Mouse (Mus musculus) T-cell, adult 2 months (primary cell): ENCODE data around the gene Ric3.
"Not testable (repeated sequence)": the region's sequence is repeated elsewhere in the genome, so short reads cannot be mapped to it uniquely, and the experiment has no call there.

Experiments
- DNase-seq: peaks from one replicate; pipeline ENCODE4 v3.0.0; 2022; ENCODE audit warnings: low spot score

Gene Ric3

GRCm38 (mm10) chr7:109083113-109083812, at the start of gene Ric3:
Gene Ric3, minus strand, starts transcription at chr7:109083331.
- DNase-seq: no peak

DNA sequence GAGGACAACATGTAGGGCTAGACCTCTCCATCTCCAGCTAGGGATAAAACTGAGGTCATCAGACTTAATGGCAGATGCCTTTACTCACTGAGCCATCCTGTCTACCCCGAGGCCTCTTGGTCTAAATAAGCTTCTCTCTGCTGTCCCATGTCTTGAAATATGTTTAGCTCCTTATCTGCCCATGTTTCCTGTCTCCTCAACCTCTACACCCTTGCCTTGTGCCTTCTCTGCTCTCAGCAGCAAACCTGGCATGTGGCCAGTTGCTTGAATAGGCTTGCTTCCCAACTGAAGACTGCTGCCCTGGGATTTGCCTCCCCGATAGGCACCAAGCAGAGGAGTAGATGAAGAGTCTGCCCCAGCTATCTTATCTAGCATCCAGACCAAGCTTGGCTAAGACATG, 48.4 kb upstream of the Ric3 start:
- DNase-seq: no peak

GRCm38 (mm10) chr7:109129946-109130686, 47.0 kb upstream of the Ric3 start:
- no peak for DNase-seq

- no peak for DNase-seq
Observed at GRCm38 (mm10) chr7:109129442-109129841, 46.3 kb upstream of the Ric3 start.

DNA sequence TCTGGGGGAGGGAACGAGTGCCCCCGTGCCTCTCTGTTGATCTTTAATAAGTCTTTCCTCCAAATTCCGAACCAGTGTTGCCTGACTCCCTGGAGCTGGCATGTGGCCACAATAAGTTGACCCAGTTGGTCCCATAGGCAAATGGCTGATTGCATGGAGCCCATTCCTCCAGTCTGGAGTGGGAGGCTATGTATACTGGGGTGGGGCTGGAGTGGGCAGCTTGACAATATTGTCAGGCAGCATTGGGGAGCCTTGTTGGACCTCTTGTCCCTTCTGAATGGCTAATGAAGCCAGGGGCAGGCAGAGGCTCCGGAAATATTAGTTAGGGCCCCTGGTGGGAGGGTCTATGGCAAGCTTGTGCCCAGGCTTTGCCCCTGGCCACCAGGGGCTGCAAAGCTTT, 32.8 kb upstream of the Ric3 start:
- DNase-seq: no peak

GRCm38 (mm10) chr7:109115488-109115887, 32.4 kb upstream of the Ric3 start:
- DNase-seq: not testable (repeated sequence)

DNA sequence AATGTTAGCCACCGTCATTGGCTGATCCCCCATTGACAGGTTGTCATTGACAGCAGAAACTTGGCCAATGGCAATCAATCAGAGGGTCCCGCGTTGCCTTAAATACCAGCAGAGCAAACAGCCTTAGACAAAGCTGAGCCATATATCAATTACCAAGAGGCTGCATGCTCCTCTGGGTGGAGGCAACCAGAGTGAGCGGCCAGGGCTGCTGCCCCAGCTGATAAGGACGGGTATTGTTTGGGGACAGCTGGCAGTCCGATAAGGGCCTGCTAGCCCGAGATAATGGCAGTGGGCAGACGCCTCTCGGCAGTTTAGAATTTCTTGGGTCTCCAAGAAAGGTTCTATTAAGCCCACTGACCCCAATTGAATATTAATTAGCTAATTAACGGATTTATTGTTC, 31.8 kb upstream of the Ric3 start:
- DNase-seq: no peak

- no peak for DNase-seq
Observed at GRCm38 (mm10) chr7:109111000-109111399, 27.9 kb upstream of the Ric3 start.

- no peak for DNase-seq
Observed at GRCm38 (mm10) chr7:109104894-109105293, 21.8 kb upstream of the Ric3 start.

- DNase-seq: no peak
Observed at GRCm38 (mm10) chr7:109101167-109101566, 18.0 kb upstream of the Ric3 start.

DNA sequence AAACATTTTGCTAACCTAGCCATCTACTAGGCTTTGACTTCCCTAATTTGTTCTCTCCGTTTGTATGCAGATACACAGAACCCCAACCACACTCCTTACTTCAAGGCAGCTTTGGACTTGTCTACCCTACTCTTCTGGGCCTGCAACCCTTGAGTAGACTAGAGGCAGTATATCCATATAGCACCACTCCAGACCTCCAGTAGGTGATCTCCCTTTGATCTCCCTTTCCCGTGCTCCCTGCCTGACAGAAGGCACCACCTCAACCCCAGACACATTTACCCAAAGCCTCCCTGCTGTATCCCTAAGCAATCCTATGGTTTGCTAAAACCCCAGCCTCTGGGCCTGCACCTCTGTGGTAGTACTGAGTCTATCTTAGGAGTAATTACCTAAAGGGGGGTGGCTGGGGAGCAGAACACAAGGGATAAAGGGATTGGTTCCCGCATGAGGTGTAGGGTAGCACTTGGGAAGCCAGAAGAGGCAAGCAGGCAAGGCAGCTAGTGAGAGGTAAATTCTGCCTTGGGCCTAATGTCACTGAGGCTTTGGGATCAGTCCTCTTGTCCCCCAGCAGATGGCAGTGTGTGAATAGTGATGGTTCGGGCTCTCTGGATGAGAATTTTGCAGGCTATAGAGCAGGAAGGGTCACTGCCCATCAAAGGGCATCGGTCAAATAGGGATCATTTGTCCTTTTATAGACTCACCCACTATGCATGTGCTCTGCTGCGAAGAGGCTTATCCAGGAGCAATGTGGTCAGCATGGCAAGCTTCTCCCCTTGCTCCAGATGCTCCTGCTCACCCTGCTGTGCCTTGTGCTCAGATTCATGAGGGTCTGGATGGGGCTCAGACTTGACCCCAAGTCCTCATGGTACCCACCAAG, 15.3 kb upstream of the Ric3 start:
- no peak for DNase-seq

DNA sequence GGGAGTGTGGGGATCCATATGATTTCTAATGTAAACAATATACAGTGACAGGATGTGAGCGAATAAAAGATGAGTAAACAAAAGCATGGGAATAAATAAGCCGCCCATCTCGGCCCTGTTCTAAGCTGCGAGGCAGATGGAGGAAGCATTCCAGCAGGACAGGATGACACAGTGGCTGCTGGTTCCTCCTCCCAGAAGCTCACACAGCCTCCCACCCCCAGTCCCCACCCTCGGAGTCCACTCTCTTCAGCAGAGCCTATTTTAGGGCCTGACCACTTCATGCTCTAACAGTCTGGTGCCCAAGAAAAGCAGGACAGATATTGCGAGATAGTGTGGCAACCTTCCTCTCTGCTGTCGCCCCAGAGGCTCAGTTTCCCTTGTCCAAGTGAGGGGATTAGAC, 14.1 kb upstream of the Ric3 start:
- no peak for DNase-seq

- DNase-seq: no peak
Observed at GRCm38 (mm10) chr7:109096618-109097017, 13.5 kb upstream of the Ric3 start.

GRCm38 (mm10) chr7:109094294-109094693, 11.2 kb upstream of the Ric3 start:
- DNase-seq: no peak

GRCm38 (mm10) chr7:109091316-109091715, 8.2 kb upstream of the Ric3 start:
- DNase-seq: not testable (repeated sequence)

- DNase-seq: no peak
Observed at GRCm38 (mm10) chr7:109086946-109087345, 3.8 kb upstream of the Ric3 start.

GRCm38 (mm10) chr7:109083813-109084184, 668 bp upstream of the Ric3 start:
- DNase-seq: no peak

DNA sequence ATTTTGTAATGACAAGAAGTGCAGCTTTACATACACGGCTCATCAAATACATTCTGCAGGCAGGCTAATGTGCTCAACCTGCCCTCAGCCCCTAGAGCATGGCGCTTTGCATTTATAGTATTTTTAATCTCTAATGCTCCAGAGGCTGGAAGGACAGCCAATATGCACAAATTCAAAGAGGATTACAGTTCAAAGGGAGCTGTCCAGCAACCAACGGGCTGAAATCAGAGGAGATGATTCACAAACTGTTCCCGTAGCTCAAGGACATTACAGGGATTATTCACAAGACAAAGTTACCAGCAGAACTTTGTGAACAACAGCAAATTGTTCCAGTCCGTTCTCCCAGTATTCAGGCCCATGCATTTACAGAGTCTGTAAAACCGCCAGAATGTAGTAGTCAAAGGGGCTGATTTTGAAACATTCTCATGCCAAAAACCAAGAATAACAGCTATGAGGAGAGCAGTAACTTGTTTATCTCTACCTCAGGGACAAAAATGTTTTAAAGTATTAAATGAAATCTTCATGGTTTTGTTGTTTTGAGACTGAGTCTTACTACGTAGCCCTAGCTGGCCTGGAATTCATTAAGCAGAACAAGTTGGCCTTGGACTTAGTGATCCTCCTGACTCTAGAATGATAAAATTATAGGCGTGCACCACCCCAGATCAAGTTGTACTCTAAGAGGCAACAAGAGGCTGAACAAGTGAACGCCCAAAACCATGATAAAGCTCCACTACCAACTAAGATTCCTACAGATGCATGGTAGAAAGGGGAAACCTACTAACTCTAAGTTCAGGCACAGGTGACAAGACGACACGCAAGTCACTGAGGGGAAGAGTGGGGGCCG, 640 bp downstream of the Ric3 start:
- no peak for DNase-seq

DNA sequence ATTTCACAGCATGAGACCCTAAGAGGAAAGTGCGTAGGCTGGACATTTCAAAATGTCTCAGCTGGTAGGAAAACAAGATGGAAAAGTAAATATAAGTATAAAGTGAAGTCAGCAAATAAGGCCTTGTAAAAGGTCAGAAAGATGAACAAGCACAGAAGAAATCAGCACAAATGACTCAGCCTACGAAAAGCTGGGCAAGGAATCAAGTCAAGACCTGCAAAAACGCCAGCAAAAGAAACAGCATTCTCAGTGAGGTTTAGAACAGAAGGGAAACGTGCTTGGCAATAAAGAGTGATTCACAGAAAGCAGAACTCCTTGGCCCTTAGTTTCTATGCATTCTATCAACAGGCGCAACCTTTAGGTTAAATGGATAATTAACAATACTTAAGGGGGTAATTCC, 10.8 kb downstream of the Ric3 start:
- DNase-seq: no peak

DNA sequence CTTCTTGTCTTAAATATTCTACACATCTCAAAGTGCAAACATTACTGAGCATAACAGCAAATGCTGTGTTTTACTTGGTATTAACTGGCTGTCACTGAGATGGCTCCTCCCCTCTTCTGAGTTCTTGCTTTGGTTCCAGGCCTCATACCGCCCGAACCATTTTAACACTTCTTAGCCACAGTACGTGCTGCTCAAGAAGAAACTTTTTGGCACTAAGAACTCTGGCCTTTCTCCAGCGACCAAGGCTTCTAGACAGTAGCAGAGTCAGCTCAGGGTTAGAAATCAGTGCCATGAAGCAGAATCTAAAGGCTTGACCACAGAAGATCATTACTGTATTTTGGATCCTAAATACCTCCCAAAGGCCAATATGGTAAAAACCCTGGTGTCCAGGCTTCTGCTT, 13.5 kb downstream of the Ric3 start:
- no peak for DNase-seq

DNA sequence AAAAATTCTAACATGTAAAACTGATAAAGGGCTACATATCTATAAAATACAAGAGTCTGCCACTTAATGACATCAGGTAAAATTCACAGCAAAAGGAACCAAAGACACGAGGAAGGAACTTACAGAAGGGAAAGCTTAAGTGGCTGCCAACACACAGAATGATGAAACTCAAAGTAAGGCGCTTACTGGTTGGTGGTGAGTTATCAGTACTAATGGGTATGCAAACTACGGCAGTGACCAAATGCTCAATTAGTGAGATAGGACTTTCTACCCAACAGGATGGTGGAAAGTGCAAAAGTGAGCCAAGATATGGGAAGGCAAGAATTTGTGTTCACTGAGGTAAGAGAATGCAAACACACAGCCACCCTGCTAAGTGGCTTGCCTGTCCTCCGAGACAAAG, 23.6 kb downstream of the Ric3 start:
- DNase-seq: no peak

GRCm38 (mm10) chr7:109050831-109051230, 32.3 kb downstream of the Ric3 start:
- DNase-seq: no peak
